14 mouse cellular contexts compared by ENCODE assay signal in the genomic region with DNA sequence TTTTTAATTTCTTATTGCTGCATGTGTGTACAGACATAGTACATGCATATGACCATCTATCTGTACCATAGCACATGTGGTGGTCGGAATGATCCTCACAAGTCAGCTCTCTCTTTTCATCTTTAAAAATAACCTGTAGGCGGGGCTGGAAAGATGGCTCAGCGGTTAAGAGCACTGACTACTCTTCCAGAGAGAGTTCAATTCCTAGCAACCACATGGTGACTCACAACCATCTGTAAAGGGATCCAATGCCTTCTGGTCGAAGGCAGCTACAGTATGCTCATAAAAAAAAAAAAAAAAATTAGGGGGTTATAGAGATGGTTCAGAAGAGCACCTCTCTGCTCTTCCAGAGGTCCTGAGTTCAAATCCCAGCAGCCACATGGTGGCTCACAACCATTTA. TPM values are rescaled to one million over a fixed set of nuclear protein-coding genes. Genes with fewer than 3 reads are reported as not detected.
"Had no signal": no experiment of that assay in that cellular context is flagged by ENCODE, and none has a peak within 500 bp of the region (broad histone marks: within the 10 kb centered on the region; RNA-seq: fewer than 3 reads in every experiment).

No protein-coding gene starts in this region.

- DNase-seq: gastrocnemius, adult 2 months; gastrocnemius, postnatal 10 days; gastrocnemius, postnatal 25 days; heart, adult 18-20 months; heart, postnatal 10 days; heart, postnatal 36 days; kidney, adult 11 months; kidney, adult 2 months; kidney, adult 9 months; kidney, postnatal 14 days; kidney, postnatal 36 days; left cerebral cortex, postnatal 4 days had no signal

RNA-seq across cellular contexts. Expression of a gene that starts 50.0 kb away (rescaled TPM):
- total RNA-seq: granulocyte monocyte progenitor cell, adult 5-6 weeks; hematopoietic stem cell, adult 5-6 weeks had no signal
